Mouse (Mus musculus): ENCODE measurements around the gene Fbxo21. TPM values are rescaled to one million over a fixed set of nuclear protein-coding genes. Genes with fewer than 3 reads are reported as not detected.

Gene Fbxo21
- polyA plus RNA-seq, 1 experiment, result 51.1 TPM

DNA sequence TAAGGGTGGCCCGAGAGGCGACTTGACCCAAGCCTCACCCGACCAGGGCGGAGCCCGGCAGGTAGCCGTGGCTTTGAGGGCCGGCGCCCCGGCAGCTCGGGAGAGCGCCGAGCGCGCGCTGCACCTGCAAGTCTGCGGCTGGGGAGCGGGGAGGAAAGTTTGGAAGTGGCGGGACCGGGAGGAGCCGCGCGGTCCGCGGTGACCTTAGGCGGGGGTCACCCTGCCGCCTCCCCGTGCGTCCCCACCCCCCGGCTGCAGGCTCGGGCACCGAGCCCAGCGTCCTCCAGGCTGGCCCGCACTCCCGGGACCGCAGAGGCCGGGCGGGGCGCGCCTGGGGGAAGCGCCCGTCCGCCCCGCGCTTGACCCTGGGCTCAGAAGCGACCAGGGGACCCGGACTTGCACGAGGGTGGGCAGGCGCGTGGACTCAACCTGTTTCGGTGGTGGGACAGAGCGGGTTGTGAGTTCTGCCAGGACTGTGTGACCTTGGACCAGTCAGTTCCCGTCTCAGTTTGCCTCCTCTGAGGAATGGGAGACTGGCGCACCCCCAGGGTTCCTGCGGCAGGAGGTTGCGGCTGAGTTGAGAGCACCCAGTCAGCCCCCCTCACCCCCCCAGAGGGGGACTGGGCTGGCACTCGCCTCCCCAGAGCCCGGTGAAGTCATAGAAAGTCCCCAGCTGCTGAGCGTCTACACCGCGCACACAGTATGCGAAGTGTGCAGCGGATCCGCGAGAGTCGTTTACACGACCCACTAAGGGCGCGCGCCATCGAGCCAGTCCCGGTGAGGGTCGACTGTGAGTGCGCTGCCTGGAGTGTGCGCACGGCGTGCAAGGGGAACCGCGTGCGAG, 51.9 kb downstream of the Fbxo21 start:
- TF ChIP-seq CTCF (IDR thresholded peaks at IDR 0.05; ENCODE audit: control insufficient read depth, insufficient read depth, insufficient replicate concordance, low read depth, low read length) (no peak), POLR2A (IDR thresholded peaks at IDR 0.05; ENCODE audit: control insufficient read depth, low read depth, low read length) (no peak)
- Histone ChIP-seq H3K36me3 (ENCODE audit: control insufficient read depth, insufficient read depth, low read length) (no peaks in the 10 kb centered on the region), H3K27ac (ENCODE audit: control insufficient read depth, insufficient read depth, low read depth, low read length) (no peak overlapping the region), H3K4me3 (ENCODE audit: control insufficient read depth, low read depth, low read length) (peak overlapping the region; percentile 70), H3K27me3 (ENCODE audit: control insufficient read depth, insufficient read depth, low read length) (peaks cover 2% of the 10 kb centered on the region; the same call in 1 of the 2 replicates), H3K4me1 (ENCODE audit: control insufficient read depth, insufficient read depth, low read length) (peaks cover 24% of the 10 kb centered on the region)

DNA sequence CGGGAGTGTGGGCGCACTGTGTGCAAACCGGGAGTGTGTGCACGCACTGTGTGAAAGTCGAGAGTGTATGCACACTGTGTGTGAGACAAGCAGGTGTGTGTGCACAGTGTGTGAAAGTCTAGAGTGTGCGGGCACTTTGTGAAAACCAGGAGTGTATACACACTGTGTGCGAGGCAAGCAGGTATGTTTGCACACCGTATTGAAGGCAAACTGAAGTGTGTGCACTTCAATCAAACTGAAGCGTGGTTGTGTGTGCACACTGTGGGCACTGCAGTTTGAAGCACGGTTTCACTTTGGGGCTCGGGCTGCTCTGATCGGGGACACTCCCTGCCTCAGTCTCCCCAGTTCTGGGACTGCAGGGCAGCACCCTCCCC, 52.5 kb downstream of the Fbxo21 start:
- Histone ChIP-seq H3K4me1 (ENCODE audit: control insufficient read depth, insufficient read depth, low read length) (peaks cover 24% of the 10 kb centered on the region), H3K27ac (ENCODE audit: control insufficient read depth, insufficient read depth, low read depth, low read length) (no peak overlapping the region), H3K4me3 (ENCODE audit: control insufficient read depth, low read depth, low read length) (no peak overlapping the region), H3K27me3 (ENCODE audit: control insufficient read depth, insufficient read depth, low read length) (peaks cover 2% of the 10 kb centered on the region; the same call in 1 of the 2 replicates), H3K36me3 (ENCODE audit: control insufficient read depth, insufficient read depth, low read length) (no peaks in the 10 kb centered on the region)
- no peak for TF ChIP-seq POLR2A (IDR thresholded peaks at IDR 0.05; ENCODE audit: control insufficient read depth, low read depth, low read length)
- no peak for TF ChIP-seq CTCF (IDR thresholded peaks at IDR 0.05; ENCODE audit: control insufficient read depth, insufficient read depth, insufficient replicate concordance, low read depth, low read length)

DNA sequence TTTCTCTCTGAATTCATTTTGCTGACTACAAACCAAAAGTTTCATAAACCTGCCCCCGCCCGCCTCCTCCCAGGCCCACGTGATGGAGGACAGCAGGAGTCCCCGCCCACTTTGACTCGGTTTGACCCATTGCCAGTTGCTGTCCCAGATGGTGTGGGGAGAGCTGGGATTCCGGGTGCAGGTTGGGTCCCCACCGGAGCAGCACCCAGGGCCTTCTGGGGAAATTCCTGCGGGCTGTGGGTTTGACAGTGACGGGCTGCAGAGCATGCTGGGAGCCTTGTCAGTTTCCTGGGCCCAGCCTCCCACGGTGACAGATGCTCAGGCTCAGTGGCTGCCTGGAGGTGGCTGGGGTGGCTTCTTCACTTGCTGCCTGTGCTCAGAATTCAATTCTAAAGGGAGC, 52.9 kb downstream of the Fbxo21 start:
- Histone ChIP-seq H3K4me1 (ENCODE audit: control insufficient read depth, insufficient read depth, low read length) (peaks cover 24% of the 10 kb centered on the region), H3K36me3 (ENCODE audit: control insufficient read depth, insufficient read depth, low read length) (no peaks in the 10 kb centered on the region), H3K27me3 (ENCODE audit: control insufficient read depth, insufficient read depth, low read length) (peaks cover 2% of the 10 kb centered on the region; the same call in 1 of the 2 replicates), H3K4me3 (ENCODE audit: control insufficient read depth, low read depth, low read length) (no peak overlapping the region), H3K27ac (ENCODE audit: control insufficient read depth, insufficient read depth, low read depth, low read length) (no peak overlapping the region)
- TF ChIP-seq POLR2A (IDR thresholded peaks at IDR 0.05; ENCODE audit: control insufficient read depth, low read depth, low read length), result no peak
- TF ChIP-seq CTCF (IDR thresholded peaks at IDR 0.05; ENCODE audit: control insufficient read depth, insufficient read depth, insufficient replicate concordance, low read depth, low read length), result no peak

DNA sequence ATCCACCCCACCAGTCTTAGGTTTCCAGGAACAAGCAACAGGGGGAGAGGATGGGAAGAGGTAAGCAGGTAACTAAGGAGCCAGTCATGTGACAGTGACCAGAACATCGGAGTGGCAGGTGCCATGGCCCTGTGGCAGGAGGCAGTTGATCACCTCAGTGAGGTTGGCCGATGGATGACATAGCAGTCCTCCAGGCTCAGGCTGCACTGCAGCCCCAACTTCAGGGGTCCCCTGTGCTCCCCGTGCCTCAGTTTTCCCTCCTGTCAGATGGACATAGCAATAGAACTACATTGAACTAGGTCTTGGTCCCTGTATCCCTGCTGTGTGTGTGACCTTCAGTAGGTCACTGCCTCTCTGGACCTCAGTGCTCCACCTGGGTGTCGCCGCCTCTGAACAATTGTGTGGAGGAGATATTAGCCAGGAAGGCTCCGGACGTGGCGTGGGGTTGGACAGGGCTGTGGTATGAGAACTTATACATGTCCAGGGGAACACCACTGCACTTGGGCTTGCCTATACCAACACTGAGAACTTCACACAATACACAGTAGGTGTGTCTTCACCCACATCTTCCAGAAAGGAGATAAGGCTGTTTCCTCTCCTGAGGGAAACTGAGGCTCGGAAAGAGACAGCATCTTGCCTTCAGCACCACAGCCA, 53.6 kb downstream of the Fbxo21 start:
- H3K4me1 ChIP-seq (ENCODE audit: control insufficient read depth, insufficient read depth, low read length), result peaks cover 24% of the 10 kb centered on the region
- no peak overlapping the region for H3K27ac ChIP-seq (ENCODE audit: control insufficient read depth, insufficient read depth, low read depth, low read length)
- H3K36me3 ChIP-seq (ENCODE audit: control insufficient read depth, insufficient read depth, low read length), result no peaks in the 10 kb centered on the region
- peaks cover 2% of the 10 kb centered on the region; the same call in 1 of the 2 replicates for H3K27me3 ChIP-seq (ENCODE audit: control insufficient read depth, insufficient read depth, low read length)
- H3K4me3 ChIP-seq (ENCODE audit: control insufficient read depth, low read depth, low read length), result no peak overlapping the region
- TF ChIP-seq POLR2A (IDR thresholded peaks at IDR 0.05; ENCODE audit: control insufficient read depth, low read depth, low read length) (no peak), CTCF (IDR thresholded peaks at IDR 0.05; ENCODE audit: control insufficient read depth, insufficient read depth, insufficient replicate concordance, low read depth, low read length) (no peak)

DNA sequence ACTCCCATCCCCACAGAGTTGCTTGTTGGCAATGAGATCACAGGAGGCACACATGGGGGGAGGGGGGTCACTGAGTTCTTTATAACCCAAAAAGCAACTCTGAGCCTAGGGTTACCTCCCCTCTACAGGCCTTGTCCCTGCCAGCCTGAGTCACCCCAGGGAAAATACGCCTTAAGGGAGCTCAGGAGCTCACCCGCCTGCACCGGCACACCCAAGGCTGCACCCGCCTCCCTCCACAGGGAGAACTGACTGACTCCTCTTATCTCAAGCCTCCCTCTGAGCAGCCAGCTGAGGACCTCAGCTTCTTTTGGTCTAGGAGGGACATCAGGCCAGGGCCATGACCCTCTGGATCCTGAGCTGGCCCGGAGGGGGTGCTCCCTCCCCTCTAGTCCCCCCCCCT, 54.5 kb downstream of the Fbxo21 start:
- H3K4me3 ChIP-seq (ENCODE audit: control insufficient read depth, low read depth, low read length), result no peak overlapping the region
- H3K27ac ChIP-seq (ENCODE audit: control insufficient read depth, insufficient read depth, low read depth, low read length), result no peak overlapping the region
- H3K4me1 ChIP-seq (ENCODE audit: control insufficient read depth, insufficient read depth, low read length), result peaks cover 24% of the 10 kb centered on the region
- H3K27me3 ChIP-seq (ENCODE audit: control insufficient read depth, insufficient read depth, low read length), result peaks cover 2% of the 10 kb centered on the region; the same call in 1 of the 2 replicates
- no peaks in the 10 kb centered on the region for H3K36me3 ChIP-seq (ENCODE audit: control insufficient read depth, insufficient read depth, low read length)
- no peak for TF ChIP-seq CTCF (IDR thresholded peaks at IDR 0.05; ENCODE audit: control insufficient read depth, insufficient read depth, insufficient replicate concordance, low read depth, low read length)
- no peak for TF ChIP-seq POLR2A (IDR thresholded peaks at IDR 0.05; ENCODE audit: control insufficient read depth, low read depth, low read length)

DNA sequence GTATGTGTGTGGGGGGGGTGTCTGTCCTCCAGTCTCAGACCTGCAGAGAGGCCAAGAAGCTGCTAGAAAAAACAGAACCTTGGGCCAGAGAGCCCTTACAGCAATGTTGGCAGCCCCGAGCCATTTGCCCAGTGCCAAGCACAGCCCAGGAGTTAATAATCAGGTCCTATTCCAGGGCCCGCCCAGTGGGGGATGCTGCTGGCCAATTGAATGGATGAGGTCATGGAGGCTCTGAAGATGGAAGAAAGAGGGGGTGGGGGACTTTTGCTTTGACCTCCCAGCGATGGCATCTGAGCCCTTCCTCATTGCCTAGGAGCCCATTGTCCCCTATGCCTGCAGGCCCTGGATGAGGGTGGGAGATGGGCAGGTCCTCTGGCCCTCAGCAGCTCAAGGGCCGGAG, 55.0 kb downstream of the Fbxo21 start:
- Histone ChIP-seq H3K4me1 (ENCODE audit: control insufficient read depth, insufficient read depth, low read length) (peaks cover 22% of the 10 kb centered on the region), H3K4me3 (ENCODE audit: control insufficient read depth, low read depth, low read length) (no peak overlapping the region), H3K27ac (ENCODE audit: control insufficient read depth, insufficient read depth, low read depth, low read length) (no peak overlapping the region), H3K36me3 (ENCODE audit: control insufficient read depth, insufficient read depth, low read length) (no peaks in the 10 kb centered on the region), H3K27me3 (ENCODE audit: control insufficient read depth, insufficient read depth, low read length) (peaks cover 2% of the 10 kb centered on the region; the same call in 1 of the 2 replicates)
- TF ChIP-seq CTCF (IDR thresholded peaks at IDR 0.05; ENCODE audit: control insufficient read depth, insufficient read depth, insufficient replicate concordance, low read depth, low read length), result no peak
- no peak for TF ChIP-seq POLR2A (IDR thresholded peaks at IDR 0.05; ENCODE audit: control insufficient read depth, low read depth, low read length)

DNA sequence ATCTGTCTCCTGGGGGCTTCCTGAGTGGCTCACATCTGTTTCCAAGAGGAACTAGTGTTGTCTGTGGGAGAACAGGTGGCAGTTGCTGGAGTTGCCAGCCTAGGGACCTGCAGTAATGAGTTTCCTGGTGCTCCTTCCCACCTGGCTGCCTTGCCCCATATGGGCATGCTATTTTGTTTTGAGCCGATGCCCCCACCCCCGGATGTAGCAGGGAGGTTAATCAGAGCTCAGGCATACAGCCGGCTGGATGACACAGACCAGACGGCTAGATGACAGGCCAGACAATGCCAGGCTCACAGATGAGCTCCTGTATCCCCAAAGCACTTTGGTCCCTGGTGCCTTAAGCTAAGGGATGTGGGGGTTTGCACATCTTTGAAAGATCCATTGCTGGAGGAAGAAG, 56.8 kb downstream of the Fbxo21 start:
- TF ChIP-seq CTCF (IDR thresholded peaks at IDR 0.05; ENCODE audit: control insufficient read depth, insufficient read depth, insufficient replicate concordance, low read depth, low read length), result no peak
- TF ChIP-seq POLR2A (IDR thresholded peaks at IDR 0.05; ENCODE audit: control insufficient read depth, low read depth, low read length), result no peak
- Histone ChIP-seq H3K4me3 (ENCODE audit: control insufficient read depth, low read depth, low read length) (no peak overlapping the region), H3K4me1 (ENCODE audit: control insufficient read depth, insufficient read depth, low read length) (peaks cover 17% of the 10 kb centered on the region), H3K36me3 (ENCODE audit: control insufficient read depth, insufficient read depth, low read length) (no peaks in the 10 kb centered on the region), H3K27ac (ENCODE audit: control insufficient read depth, insufficient read depth, low read depth, low read length) (no peak overlapping the region), H3K27me3 (ENCODE audit: control insufficient read depth, insufficient read depth, low read length) (no peaks in the 10 kb centered on the region)
